Mouse (Mus musculus): ENCODE measurements around the gene Acaa1b. TPM values are rescaled to one million over a fixed set of nuclear protein-coding genes. Genes with fewer than 3 reads are reported as not detected.

The Acaa1b gene
- total and polyA plus RNA-seq, 2 experiments from 2014 or later: 2.1 to 2.7 TPM

DNA sequence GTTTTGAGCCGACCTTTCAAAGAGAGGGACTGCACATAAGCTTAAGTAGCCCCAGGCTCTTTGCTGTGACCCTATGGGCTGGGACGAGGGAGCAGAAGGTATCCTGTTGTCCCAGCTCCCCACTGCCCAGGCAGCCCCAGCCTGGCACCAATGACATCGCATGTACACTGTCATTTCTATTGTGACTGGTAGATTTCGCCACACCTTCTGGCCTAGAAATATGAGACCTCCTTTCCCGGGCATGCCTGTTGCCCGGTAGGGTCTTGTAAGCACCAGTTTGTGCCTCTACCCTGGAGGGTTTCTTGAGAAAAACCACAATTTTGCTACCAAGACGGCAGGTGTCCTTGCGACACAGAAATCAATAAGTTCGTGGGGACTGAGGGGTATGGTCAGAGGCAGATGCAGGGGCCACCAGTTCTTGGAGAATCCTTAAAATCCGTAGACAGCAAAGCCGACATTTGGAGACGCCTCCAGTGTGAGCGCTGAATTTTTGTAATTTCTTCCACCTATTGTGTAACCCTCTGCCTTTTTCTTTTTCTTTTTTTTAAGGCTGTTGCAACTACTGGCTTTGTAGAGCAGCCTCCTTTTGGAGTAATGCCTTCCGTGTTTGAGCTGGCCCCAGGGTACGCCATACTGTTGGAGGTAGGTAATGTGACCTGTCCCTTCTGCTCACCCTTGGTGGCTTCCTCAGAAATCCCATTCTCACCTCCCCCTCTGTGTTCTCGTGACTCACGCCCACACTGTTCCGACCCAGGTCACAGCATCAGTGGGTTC lies 34.1 kb downstream of the Acaa1b start:
- TF ChIP-seq CTCF (IDR thresholded peaks at IDR 0.05; ENCODE audit: low read depth): no peak
- WGBS: 87% methylated on average over 18 of the region's 18 CpGs
- no peaks in the 10 kb centered on the region for H3K4me1 ChIP-seq (ENCODE audit: insufficient read depth)

DNA sequence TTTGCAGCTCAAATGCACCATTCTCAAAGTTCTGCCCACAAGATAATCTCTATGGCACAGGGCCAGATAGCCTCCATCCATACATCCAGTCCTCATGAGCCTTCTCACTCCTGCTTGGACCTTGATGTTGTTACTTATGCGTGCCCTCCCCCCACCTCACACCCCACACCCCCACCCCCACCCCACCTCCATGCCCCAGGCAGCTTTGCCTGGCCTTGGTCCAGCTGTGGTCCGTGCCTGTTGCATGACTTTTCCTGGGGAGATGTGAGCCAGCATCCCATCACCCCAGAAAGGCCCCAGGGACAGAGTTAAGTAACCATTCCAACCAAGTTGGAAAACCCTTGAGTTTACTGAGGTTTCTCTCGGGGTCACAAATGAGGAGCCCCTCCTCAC lies 36.7 kb downstream of the Acaa1b start:
- no peaks in the 10 kb centered on the region for H3K27me3 ChIP-seq (ENCODE audit: insufficient read depth, low read length)
- H3K36me3 ChIP-seq (ENCODE audit: insufficient read depth): no peaks in the 10 kb centered on the region
- H3K9ac ChIP-seq: no peak overlapping the region
- no peak overlapping the region for H3K4me3 ChIP-seq (ENCODE audit: low read depth, low read length)
- H3K4me2 ChIP-seq (ENCODE audit: low read depth): no peak overlapping the region
- ATAC-seq (no peak), DNase-seq (no peak)
- H3K4me1 ChIP-seq (ENCODE audit: insufficient read depth): no peaks in the 10 kb centered on the region
- WGBS: 70% methylated on average over 3 of the region's 3 CpGs
- TF ChIP-seq CTCF (IDR thresholded peaks at IDR 0.05; ENCODE audit: low read depth): no peak
- H3K27ac ChIP-seq (ENCODE audit: low read depth, low read length): no peak overlapping the region
- no peaks in the 10 kb centered on the region for H3K9me3 ChIP-seq (ENCODE audit: low read length)

More for the DNA sequence above, 34.1 kb downstream of the Acaa1b start:
- Histone ChIP-seq H3K9ac (no peak overlapping the region), H3K4me2 (ENCODE audit: low read depth) (no peak overlapping the region), H3K9me3 (ENCODE audit: low read length) (no peaks in the 10 kb centered on the region), H3K27me3 (ENCODE audit: insufficient read depth, low read length) (no peaks in the 10 kb centered on the region), H3K36me3 (ENCODE audit: insufficient read depth) (no peaks in the 10 kb centered on the region), H3K27ac (ENCODE audit: low read depth, low read length) (no peak overlapping the region), H3K4me3 (ENCODE audit: low read depth, low read length) (no peak overlapping the region)
- DNase-seq: no peak
- ATAC-seq: no peak

DNA sequence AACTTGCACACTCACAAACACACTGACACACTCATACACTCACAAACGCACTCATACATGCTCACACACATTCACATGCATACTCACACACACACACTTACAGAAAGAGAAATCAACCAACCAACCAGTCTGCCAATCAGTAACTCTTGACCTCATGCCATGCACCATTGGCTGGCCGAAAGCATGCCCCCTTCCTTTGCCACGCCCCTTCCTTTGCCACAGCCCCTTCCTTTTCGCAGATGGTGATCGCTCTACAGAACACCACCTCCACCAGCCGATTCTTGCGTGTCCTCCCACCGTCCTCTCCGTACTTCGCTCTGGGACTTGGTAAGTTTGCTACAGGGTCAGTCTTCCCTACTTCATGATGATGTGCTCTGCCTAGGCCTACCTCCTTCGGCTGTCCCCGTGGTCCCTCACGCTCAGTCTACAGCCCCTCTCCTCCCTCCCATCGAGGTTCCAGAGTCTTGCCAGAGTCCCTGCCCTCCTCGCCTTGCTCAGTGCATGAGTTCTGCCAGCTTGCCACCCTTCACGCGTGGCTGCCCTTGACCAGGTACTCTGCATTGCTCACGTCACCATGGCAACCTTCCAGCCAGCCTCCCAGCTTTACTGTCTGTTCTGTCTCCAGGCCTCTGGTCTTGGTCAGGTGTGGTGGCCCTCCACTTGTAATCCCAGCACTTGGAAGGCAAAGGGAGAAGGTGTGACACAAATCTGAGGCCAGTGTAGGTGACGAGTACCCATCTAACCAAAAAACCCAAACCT lies 37.3 kb downstream of the Acaa1b start:
- DNase-seq (no peak), ATAC-seq (no peak)
- 83% methylated on average over 19 of the region's 19 CpGs for WGBS
- no peak overlapping the region for H3K4me3 ChIP-seq (ENCODE audit: low read depth, low read length)
- no peaks in the 10 kb centered on the region for H3K4me1 ChIP-seq (ENCODE audit: insufficient read depth)
- H3K4me2 ChIP-seq (ENCODE audit: low read depth): no peak overlapping the region
- H3K9ac ChIP-seq: no peak overlapping the region
- no peaks in the 10 kb centered on the region for H3K9me3 ChIP-seq (ENCODE audit: low read length)
- TF ChIP-seq CTCF (IDR thresholded peaks at IDR 0.05; ENCODE audit: low read depth): no peak
- no peak overlapping the region for H3K27ac ChIP-seq (ENCODE audit: low read depth, low read length)
- H3K36me3 ChIP-seq (ENCODE audit: insufficient read depth): no peaks in the 10 kb centered on the region
- H3K27me3 ChIP-seq (ENCODE audit: insufficient read depth, low read length): no peaks in the 10 kb centered on the region

DNA sequence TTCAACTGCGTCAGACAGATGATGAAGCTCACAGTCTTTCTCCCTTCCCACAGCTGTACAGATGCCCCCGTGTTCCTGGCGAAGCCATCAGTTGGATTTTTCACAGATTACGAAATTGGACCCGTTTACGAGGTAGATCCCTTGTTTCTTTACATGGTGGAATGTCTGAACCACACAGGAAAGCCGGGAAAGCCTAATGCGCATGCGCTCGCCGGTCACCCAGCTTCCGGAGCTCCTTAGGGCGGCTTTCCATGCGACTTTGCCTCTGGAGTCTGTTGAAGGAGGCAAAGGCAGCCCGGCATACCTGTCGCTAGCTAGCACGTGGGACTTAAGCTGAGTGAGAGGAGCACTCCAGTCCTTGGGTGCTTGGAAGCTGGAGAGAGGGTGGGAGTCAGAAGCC lies 42.0 kb downstream of the Acaa1b start:
- Histone ChIP-seq H3K9ac (no peak overlapping the region), H3K4me1 (ENCODE audit: insufficient read depth) (no peaks in the 10 kb centered on the region), H3K4me2 (ENCODE audit: low read depth) (no peak overlapping the region), H3K4me3 (ENCODE audit: low read depth, low read length) (no peak overlapping the region), H3K27ac (ENCODE audit: low read depth, low read length) (no peak overlapping the region), H3K27me3 (ENCODE audit: insufficient read depth, low read length) (no peaks in the 10 kb centered on the region), H3K36me3 (ENCODE audit: insufficient read depth) (no peaks in the 10 kb centered on the region), H3K9me3 (ENCODE audit: low read length) (no peaks in the 10 kb centered on the region)
- ATAC-seq (no peak), DNase-seq (no peak)
- no peak for TF ChIP-seq CTCF (IDR thresholded peaks at IDR 0.05; ENCODE audit: low read depth)
- WGBS: 88% methylated on average over 17 of the region's 17 CpGs

DNA sequence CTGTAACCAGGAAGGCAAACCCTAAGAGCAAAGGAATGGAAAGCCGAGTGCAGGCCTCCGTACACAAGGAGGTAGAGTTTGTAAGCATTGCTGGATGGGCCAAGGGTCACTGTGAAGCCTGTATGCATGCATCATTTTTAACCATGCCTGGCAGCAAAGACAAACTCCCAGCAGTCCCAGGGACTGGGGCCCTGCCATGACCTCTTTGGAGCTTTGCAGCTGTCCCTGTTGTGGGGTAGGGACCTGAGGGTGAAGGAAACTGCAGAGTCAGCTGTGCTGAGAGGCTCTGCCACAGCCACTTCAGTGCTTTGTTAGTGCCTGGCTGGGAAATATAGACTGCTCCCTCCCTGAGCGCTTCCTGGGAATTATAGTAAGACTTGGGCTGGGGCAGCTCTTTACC lies 46.3 kb downstream of the Acaa1b start:
- no peak for ATAC-seq
- Histone ChIP-seq H3K36me3 (ENCODE audit: insufficient read depth) (no peaks in the 10 kb centered on the region), H3K9ac (no peak overlapping the region), H3K4me3 (ENCODE audit: low read depth, low read length) (no peak overlapping the region), H3K27me3 (ENCODE audit: insufficient read depth, low read length) (no peaks in the 10 kb centered on the region), H3K4me2 (ENCODE audit: low read depth) (no peak overlapping the region), H3K27ac (ENCODE audit: low read depth, low read length) (no peak overlapping the region), H3K4me1 (ENCODE audit: insufficient read depth) (no peaks in the 10 kb centered on the region), H3K9me3 (ENCODE audit: low read length) (no peaks in the 10 kb centered on the region)
- DNase-seq: no peak
- 54% methylated on average over 3 of the region's 3 CpGs for WGBS
- TF ChIP-seq CTCF (IDR thresholded peaks at IDR 0.05; ENCODE audit: low read depth): no peak

DNA sequence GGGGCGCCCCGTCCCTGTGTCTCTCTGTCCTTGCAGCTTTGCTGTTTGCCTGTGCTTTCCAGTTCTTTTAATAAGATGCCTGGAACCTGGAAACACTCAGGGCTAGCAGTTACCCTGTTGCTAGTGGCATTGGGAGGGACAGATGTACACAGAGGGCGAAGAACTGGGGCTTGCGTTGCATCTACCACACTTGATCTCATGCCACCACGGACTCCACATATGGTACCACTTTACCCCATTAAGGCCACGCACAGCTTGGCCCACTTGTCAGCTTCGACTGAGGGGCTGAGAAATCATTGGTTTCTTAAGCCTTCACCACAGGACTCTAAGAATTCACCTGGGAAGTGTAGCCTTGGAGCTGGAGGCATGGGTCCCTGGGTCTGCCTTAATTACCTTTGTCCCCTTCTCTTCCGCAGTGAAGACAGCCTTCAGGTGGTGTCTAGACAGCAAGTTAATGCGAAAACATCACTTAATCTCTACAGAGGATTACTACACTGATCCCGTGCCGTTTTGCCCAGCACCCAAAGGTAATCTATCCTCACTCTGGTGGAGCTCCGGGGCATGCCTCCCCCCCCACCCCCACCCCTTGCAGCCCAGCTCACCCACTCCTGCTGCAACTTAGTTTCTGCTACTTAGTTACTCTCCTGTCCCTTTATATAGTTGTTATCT lies 47.1 kb downstream of the Acaa1b start:
- ATAC-seq: no peak
- Histone ChIP-seq H3K4me3 (ENCODE audit: low read depth, low read length) (no peak overlapping the region), H3K27ac (ENCODE audit: low read depth, low read length) (no peak overlapping the region), H3K27me3 (ENCODE audit: insufficient read depth, low read length) (no peaks in the 10 kb centered on the region), H3K4me2 (ENCODE audit: low read depth) (no peak overlapping the region), H3K36me3 (ENCODE audit: insufficient read depth) (no peaks in the 10 kb centered on the region), H3K9ac (no peak overlapping the region), H3K4me1 (ENCODE audit: insufficient read depth) (no peaks in the 10 kb centered on the region), H3K9me3 (ENCODE audit: low read length) (no peaks in the 10 kb centered on the region)
- WGBS: 51% methylated on average over 12 of the region's 12 CpGs
- TF ChIP-seq CTCF (IDR thresholded peaks at IDR 0.05; ENCODE audit: low read depth): no peak
- DNase-seq: no peak

DNA sequence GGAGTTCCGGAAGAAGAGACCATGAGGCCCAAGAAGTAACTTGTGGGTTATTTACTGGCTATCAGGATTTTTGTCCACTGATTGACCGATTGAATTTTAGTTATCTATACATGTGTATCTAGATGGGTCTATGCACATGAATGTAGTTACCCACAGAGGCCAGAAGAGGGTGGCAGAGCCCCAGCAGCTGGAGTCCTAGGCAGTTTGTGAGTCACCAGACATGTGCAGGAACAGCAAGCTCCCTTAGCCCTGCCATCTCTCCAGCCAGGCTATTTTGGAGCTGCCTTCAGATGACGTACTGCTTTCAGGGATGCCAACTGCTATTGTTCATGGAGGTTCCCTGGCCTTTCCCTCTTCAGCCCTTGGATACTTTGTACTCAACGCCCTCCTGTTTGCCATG lies 49.3 kb downstream of the Acaa1b start:
- H3K9me3 ChIP-seq (ENCODE audit: low read length): no peaks in the 10 kb centered on the region
- no peak for DNase-seq
- no peak for ATAC-seq
- peaks cover 4% of the 10 kb centered on the region; the same call in 1 of the 2 replicates for H3K4me1 ChIP-seq (ENCODE audit: insufficient read depth)
- H3K9ac ChIP-seq: no peak overlapping the region
- no peaks in the 10 kb centered on the region for H3K36me3 ChIP-seq (ENCODE audit: insufficient read depth)
- peak; percentile 50 for TF ChIP-seq CTCF (IDR thresholded peaks at IDR 0.05; ENCODE audit: low read depth)
- H3K27ac ChIP-seq (ENCODE audit: low read depth, low read length): no peak overlapping the region
- peaks cover 8% of the 10 kb centered on the region; the same call in 1 of the 2 replicates for H3K27me3 ChIP-seq (ENCODE audit: insufficient read depth, low read length)
- 85% methylated on average over 4 of the region's 4 CpGs for WGBS
- H3K4me3 ChIP-seq (ENCODE audit: low read depth, low read length): no peak overlapping the region
- no peak overlapping the region for H3K4me2 ChIP-seq (ENCODE audit: low read depth)
